Mouse (Mus musculus) ES-E14 (cell line): ENCODE measurements around the gene Ift22.

Experiments used
- CHD2 ChIP-seq: IDR thresholded peaks from 2 replicates; pipeline ENCODE4 v1.6.1; 2014; ENCODE audit warnings: mild to moderate bottlenecking, low read depth, low read length, inconsistent platforms
- ZC3H11A ChIP-seq: IDR thresholded peaks from 2 replicates; pipeline ENCODE4 v1.6.1; 2012; ENCODE audit warnings: low read depth, mild to moderate bottlenecking, inconsistent platforms, low read length, borderline replicate concordance

GRCm38 (mm10) chr5:136947874-136948273 lies 39.9 kb downstream of the Ift22 start:
- TF ChIP-seq CHD2 (no peak), ZC3H11A (no peak)
